Mouse (Mus musculus) forebrain, embryonic 14.5 days (tissue): ENCODE results near the gene Kyat1. TPM values are rescaled to one million over a fixed set of nuclear protein-coding genes. Genes with fewer than 3 reads are reported as not detected.
A peak's percentile ranks its signal among the peaks of the same experiment; 100 is the strongest.
"Not testable (repeated sequence)": the region's sequence is repeated elsewhere in the genome, so short reads cannot be mapped to it uniquely, and the experiment has no call there.

Experiments
- ATAC-seq: fragments of 200-750 bp; cut with Nextera tagmentation; 2 replicates; pipeline ENCODE4 v1.8.0; 2017; ENCODE audit warnings: mild to moderate bottlenecking, moderate library complexity
- DNase-seq: peaks from one replicate; pipeline ENCODE4 v3.0.0-alpha.2; 2015; ENCODE audit warnings: low spot score
- H3K27ac ChIP-seq: fragments of 300-500 bp; sonication (generic); 2 replicates; pipeline ENCODE4 v1.5.1; 2014; ENCODE audit warnings: low read depth, mild to moderate bottlenecking, control low read depth, low read length, moderate library complexity
- H3K27me3 ChIP-seq: fragments of 300-500 bp; sonication (generic); replicated peaks from 2 replicates; pipeline ENCODE4 v1.6.1; 2014; ENCODE audit warnings: low read length, control low read depth, mixed read lengths; ENCODE audit not compliant: control insufficient read depth, insufficient read depth
- H3K36me3 ChIP-seq: fragments of 300-500 bp; sonication (generic); 2 replicates; pipeline ENCODE4 v1.6.1; 2014; ENCODE audit warnings: low read length, control low read depth; ENCODE audit not compliant: control insufficient read depth, insufficient read depth
- H3K4me1 ChIP-seq: fragments of 300-500 bp; sonication (generic); 2 replicates; pipeline ENCODE4 v1.6.1; 2014; ENCODE audit warnings: antibody characterized with exemption, low read length, control low read depth; ENCODE audit not compliant: control insufficient read depth, insufficient read depth
- H3K4me2 ChIP-seq: fragments of 300-500 bp; sonication (generic); 2 replicates; pipeline ENCODE4 v1.6.1; 2014; ENCODE audit warnings: mild to moderate bottlenecking, control low read depth, low read length
- H3K4me3 ChIP-seq: fragments of 300-500 bp; sonication (generic); 2 replicates; pipeline ENCODE4 v1.5.1; 2014; ENCODE audit warnings: low read depth, low read length, control low read depth
- H3K9ac ChIP-seq: fragments of 300-500 bp; sonication (generic); 2 replicates; pipeline ENCODE4 v1.6.1; 2014; ENCODE audit warnings: mild to moderate bottlenecking, low read length, control low read depth, moderate library complexity
- H3K9me3 ChIP-seq: fragments of 300-500 bp; sonication (generic); replicated peaks from 2 replicates; pipeline ENCODE4 v1.6.1; 2016; ENCODE audit warnings: low read length, control low read depth, mixed read lengths; ENCODE audit not compliant: control insufficient read depth
- WGBS: fragments of 180-500 bp; shearing (Covaris S2); extraction: QIAGEN DNeasy Blood & Tissue Kit; methylation state at CpG from one replicate; pipeline ENCODE4 v1.1.7; 2014; 5-methylcytosine and 5-hydroxymethylcytosine counted together
- polyA plus RNA-seq: library from polyadenylated mRNA; unstranded; fragments of >200 nt; fragmentation: Nextera tagmentation; extraction: Ambion mirVana; gene quantifications from 2 replicates; pipeline ENCODE4 v1.2.1, GENCODE M21; 2014

Kyat1 gene
- polyA plus RNA-seq, 1 experiment from 2014 or later = 17.7 TPM

GRCm38 (mm10) chr2:30185276-30185675 is 20.4 kb downstream of the Kyat1 start:
- Histone ChIP-seq H3K4me2 (no peak overlapping the region), H3K36me3 (no peaks in the 10 kb centered on the region), H3K9me3 (no peaks in the 10 kb centered on the region), H3K4me3 (no peak overlapping the region), H3K27me3 (no peaks in the 10 kb centered on the region), H3K4me1 (no peaks in the 10 kb centered on the region), H3K27ac (no peak overlapping the region), H3K9ac (no peak overlapping the region)
- DNase-seq (no peak), ATAC-seq (no peak)
- 89% methylated on average over 6 of the region's 6 CpGs for WGBS

- no peaks in the 10 kb centered on the region for H3K4me1 ChIP-seq
- H3K4me3 ChIP-seq = no peak overlapping the region
- ATAC-seq = no peak
- no peaks in the 10 kb centered on the region for H3K36me3 ChIP-seq
- H3K27me3 ChIP-seq = no peaks in the 10 kb centered on the region
- H3K9ac ChIP-seq = no peak overlapping the region
- no peak overlapping the region for H3K4me2 ChIP-seq
- no peak overlapping the region for H3K27ac ChIP-seq
- DNase-seq = no peak
- H3K9me3 ChIP-seq = no peaks in the 10 kb centered on the region
- WGBS = 74% methylated on average over 3 of the region's 3 CpGs
Observed at GRCm38 (mm10) chr2:30183721-30184120, 21.9 kb downstream of the Kyat1 start.

GRCm38 (mm10) chr2:30182424-30182823 is 23.2 kb downstream of the Kyat1 start:
- H3K4me3 ChIP-seq = no peak overlapping the region
- H3K36me3 ChIP-seq = no peaks in the 10 kb centered on the region
- DNase-seq (no peak), ATAC-seq (no peak)
- no peaks in the 10 kb centered on the region for H3K27me3 ChIP-seq
- WGBS = 88% methylated on average over 2 of the region's 2 CpGs
- no peak overlapping the region for H3K27ac ChIP-seq
- H3K9ac ChIP-seq = no peak overlapping the region
- H3K9me3 ChIP-seq = no peaks in the 10 kb centered on the region
- H3K4me1 ChIP-seq = peaks cover 5% of the 10 kb centered on the region
- H3K4me2 ChIP-seq = no peak overlapping the region

GRCm38 (mm10) chr2:30178711-30179110 is 26.9 kb downstream of the Kyat1 start:
- not testable (repeated sequence) for H3K27me3 ChIP-seq, H3K4me1 ChIP-seq, DNase-seq, H3K9me3 ChIP-seq, H3K9ac ChIP-seq, H3K27ac ChIP-seq
- H3K4me3 ChIP-seq = peak overlapping the region; percentile 67
- peaks cover 31% of the 10 kb centered on the region for H3K36me3 ChIP-seq
- peak overlapping the region; percentile 94 for H3K4me2 ChIP-seq
- 48% methylated on average over 7 of the region's 7 CpGs for WGBS
- ATAC-seq = peak; percentile 47

- ATAC-seq (peak; percentile 100), DNase-seq (peak; percentile 98)
- WGBS = 4% methylated on average over 49 of the region's 54 CpGs
Observed at GRCm38 (mm10) chr2:30177700-30178675, 27.7 kb downstream of the Kyat1 start, which contains the start of gene Spout1. TSS of gene Spout1 (minus strand) at chr2:30178459.

GRCm38 (mm10) chr2:30176561-30176960 is 29.1 kb downstream of the Kyat1 start:
- H3K9ac ChIP-seq = no peak overlapping the region

More at GRCm38 (mm10) chr2:30177700-30178675, 27.7 kb downstream of the Kyat1 start, which contains the start of gene Spout1:
- H3K27ac ChIP-seq = no peak within 1 kb of the TSS
- no peaks in the 10 kb centered on the region for H3K9me3 ChIP-seq
- peak within 1 kb of the TSS; percentile 67 for H3K4me3 ChIP-seq
- peak within 1 kb of the TSS; percentile 71 for H3K9ac ChIP-seq
- H3K27me3 ChIP-seq = no peaks in the 10 kb centered on the region
- peaks cover 9% of the 10 kb centered on the region for H3K4me1 ChIP-seq
- H3K4me2 ChIP-seq = peak within 1 kb of the TSS; percentile 94
- H3K36me3 ChIP-seq = peaks cover 39% of the 10 kb centered on the region

GRCm38 (mm10) chr2:30175897-30176296 is 29.8 kb downstream of the Kyat1 start:
- Histone ChIP-seq H3K4me2 (no peak overlapping the region), H3K36me3 (peaks cover 40% of the 10 kb centered on the region), H3K9ac (no peak overlapping the region), H3K27me3 (no peaks in the 10 kb centered on the region), H3K4me3 (no peak overlapping the region), H3K4me1 (peaks cover 12% of the 10 kb centered on the region), H3K9me3 (no peaks in the 10 kb centered on the region), H3K27ac (no peak overlapping the region)
- no peak for ATAC-seq
- WGBS = 93% methylated on average over 8 of the region's 8 CpGs
- DNase-seq = no peak

More at GRCm38 (mm10) chr2:30176561-30176960, 29.1 kb downstream of the Kyat1 start:
- H3K9me3 ChIP-seq = no peaks in the 10 kb centered on the region
- H3K4me2 ChIP-seq = no peak overlapping the region
- no peaks in the 10 kb centered on the region for H3K27me3 ChIP-seq
- peaks cover 12% of the 10 kb centered on the region for H3K4me1 ChIP-seq
- ATAC-seq (no peak), DNase-seq (no peak)
- no peak overlapping the region for H3K27ac ChIP-seq
- H3K36me3 ChIP-seq = peaks cover 40% of the 10 kb centered on the region
- no peak overlapping the region for H3K4me3 ChIP-seq
- 93% methylated on average over 2 of the region's 2 CpGs for WGBS

GRCm38 (mm10) chr2:30173541-30174240 is 32.0 kb downstream of the Kyat1 start:
- Histone ChIP-seq H3K27ac (no peak overlapping the region), H3K4me2 (no peak overlapping the region), H3K4me3 (no peak overlapping the region), H3K9me3 (no peaks in the 10 kb centered on the region), H3K36me3 (peaks cover 40% of the 10 kb centered on the region), H3K27me3 (no peaks in the 10 kb centered on the region), H3K9ac (no peak overlapping the region), H3K4me1 (peaks cover 12% of the 10 kb centered on the region)
- WGBS = 95% methylated on average over 20 of the region's 20 CpGs
- no peak for ATAC-seq
- DNase-seq = no peak
